Mouse (Mus musculus) C3H10T1/2 (cell line): ENCODE data around the gene Trnau1ap. TPM values are rescaled to one million over a fixed set of nuclear protein-coding genes. Genes with fewer than 3 reads are reported as not detected.

Experiments used
- polyA plus RNA-seq, 2 experiments: library from polyadenylated mRNA; unstranded; fragments of >200 nt; fragmentation: generic; extraction: Trizol; gene quantifications; one replicate each; pipeline ENCODE4 v1.2.1; 2012; ENCODE audit warnings: missing spikeins in 2 of 2

The Trnau1ap gene
- polyA plus RNA-seq: 10 to 100 TPM; 38.7 to 52.4 TPM

DNA sequence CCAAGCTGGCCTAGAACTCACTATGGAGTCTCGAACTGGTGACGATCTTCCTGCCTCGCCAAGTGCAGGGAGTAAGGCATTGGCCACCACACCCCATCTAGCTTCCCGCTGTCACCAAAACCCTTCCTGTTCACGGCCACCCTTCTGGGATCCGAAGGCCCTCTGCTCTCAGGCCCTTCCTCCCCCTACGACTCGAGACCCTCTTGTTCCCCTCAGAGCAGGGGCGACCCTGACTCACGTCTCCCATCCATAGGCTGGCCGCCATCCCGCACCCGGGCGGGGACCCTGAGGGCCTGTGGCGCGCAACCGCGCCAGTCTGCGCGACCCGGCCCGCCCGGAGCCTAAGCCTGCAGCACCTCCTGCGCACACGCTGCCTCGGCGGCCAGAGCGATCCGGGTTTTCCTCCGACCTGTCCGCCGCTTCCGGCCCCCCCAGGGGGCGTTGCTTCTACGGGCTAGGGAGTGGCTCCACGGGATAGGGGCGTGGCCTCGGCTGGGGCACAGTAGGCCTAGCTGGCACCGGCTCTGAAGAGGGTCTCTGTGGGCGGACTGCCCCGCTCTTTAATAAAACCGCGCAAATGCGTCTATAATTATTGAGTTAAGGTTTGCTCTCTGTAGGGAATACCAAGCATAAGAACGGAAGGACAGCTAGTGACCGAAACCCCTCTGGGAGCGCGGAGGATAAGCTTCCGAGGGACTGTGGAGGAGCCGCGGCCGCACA lies at the start of gene Trnau1ap:
Trnau1ap (minus strand) TSS at position 424 of the 720 bp plus-strand sequence.

DNA sequence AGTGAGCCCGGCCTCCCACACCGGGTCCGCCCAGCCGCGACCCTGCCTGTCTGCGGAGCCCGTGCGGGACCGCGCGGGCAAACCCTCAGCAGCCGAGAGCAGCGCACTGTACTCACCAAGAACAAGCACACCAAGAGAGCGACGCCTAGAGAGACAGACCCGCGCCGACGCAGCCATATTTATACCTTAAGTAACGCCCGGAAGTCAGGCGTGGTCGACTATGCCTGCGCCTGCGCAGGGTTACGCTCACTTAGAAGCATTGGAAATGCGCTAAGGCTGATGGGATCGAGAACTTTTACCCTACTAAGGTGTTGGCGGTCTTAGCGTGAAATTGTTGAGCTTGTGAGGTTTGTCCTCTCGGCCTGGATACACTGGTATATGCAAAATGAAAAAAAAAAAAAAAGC lies 24.1 kb upstream of the Trnau1ap start, which contains the start of gene Rcc1:
Rcc1 (minus strand) TSS at position 125 of the 405 bp plus-strand sequence.

DNA sequence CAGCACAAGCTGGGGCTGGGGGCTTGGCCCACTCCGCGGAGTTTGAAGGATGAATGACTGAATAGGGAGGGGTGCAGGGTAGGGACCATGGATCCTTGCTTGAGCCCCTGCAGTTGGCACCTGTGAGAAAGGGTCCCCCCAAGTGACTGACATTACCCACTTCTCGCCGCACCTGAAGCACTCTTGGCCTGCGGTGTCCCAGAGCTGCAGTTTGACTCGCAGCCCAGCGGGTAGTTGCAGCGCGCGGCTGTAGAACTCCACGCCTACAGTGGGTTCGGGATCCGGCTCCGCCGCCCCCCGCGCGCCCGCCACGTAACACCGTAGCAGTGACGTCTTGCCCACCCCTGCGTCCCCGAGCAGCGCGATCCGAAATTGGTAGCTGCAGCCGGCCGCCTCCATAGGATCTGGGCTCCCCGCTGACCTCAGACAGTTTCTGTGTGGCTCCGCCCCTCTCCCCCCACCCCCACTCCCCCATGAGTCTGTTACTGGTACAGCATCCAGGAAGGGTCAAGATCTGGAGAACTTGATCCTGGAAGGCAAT lies 26.3 kb downstream of the Trnau1ap start, which contains the start of gene Rab42:
Rab42 (minus strand) TSS at position 447 of the 541 bp plus-strand sequence.

DNA sequence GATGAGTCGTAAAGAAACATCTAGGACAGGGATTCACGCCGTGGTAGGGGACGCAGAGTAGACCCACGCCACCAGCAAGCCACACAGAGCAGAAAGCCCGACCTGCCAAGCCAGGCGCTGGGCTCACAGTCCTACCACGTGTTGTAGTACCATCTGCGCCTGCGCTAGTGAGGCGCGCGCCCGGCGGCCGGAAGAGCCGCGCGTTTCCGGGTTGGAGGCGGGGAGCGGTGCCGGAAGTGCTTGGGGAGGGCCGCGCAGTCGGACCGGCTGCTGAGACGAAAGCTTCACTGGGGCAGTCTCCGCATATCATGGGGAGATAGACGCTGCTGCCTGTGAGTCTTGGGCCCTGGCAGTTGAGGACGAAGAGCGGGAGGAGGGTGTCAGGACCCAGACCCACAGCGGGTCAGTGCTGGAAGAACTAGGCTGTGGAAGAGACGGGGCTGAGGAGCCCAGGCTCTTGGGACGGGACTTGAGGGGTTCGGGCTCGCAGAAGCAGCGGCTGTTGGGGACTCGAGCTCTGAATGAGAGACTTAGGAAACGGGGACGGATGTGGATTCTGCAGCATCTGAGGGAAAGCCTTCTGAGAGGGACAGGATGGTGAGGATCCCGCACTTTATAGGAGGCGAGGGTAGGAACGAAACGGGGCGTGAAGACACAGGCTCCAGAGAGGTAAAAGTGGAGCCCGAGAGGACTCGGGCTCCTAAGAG lies 55.0 kb downstream of the Trnau1ap start, which contains the start of gene Taf12:
Taf12 (plus strand) TSS at position 220 of the 707 bp plus-strand sequence.

Other genes with a start within 250 kb of the Trnau1ap start
- gene Oprd1, start 185.1 kb downstream of the Trnau1ap start, polyA plus RNA-seq: under 1 TPM in 1 of 2 experiments, not detected in 1; 0.01 TPM
- gene Ythdf2, start 117.2 kb downstream of the Trnau1ap start, polyA plus RNA-seq: 10 to 100 TPM in 1 of 2 experiments, 1 to 10 TPM in 1; 5.1 to 18.7 TPM
- gene Gmeb1, start 67.9 kb downstream of the Trnau1ap start, polyA plus RNA-seq: 10 to 100 TPM in 1 of 2 experiments, 1 to 10 TPM in 1; 5.5 to 10.1 TPM
- 10 to 100 TPM; 12.3 to 17.3 TPM for gene Taf12, start 55.2 kb downstream of the Trnau1ap start, polyA plus RNA-seq
- gene Rab42, start 26.2 kb downstream of the Trnau1ap start, polyA plus RNA-seq: not detected
- 10 to 100 TPM; 16.4 to 28.5 TPM for gene Rcc1, start 24.1 kb upstream of the Trnau1ap start, polyA plus RNA-seq
- 1 to 10 TPM; 2.6 to 5.9 TPM for gene Phactr4, start 93.0 kb upstream of the Trnau1ap start, polyA plus RNA-seq
- 1 to 10 TPM; 1.6 to 5.1 TPM for gene Med18, start 134.4 kb upstream of the Trnau1ap start, polyA plus RNA-seq
- 10 to 100 TPM in 1 of 2 experiments, 1 to 10 TPM in 1; 9.2 to 25.8 TPM for gene Sesn2, start 181.0 kb upstream of the Trnau1ap start, polyA plus RNA-seq
- 100 to 1,000 TPM; 397 to 898 TPM for gene Atpif1, start 204.1 kb upstream of the Trnau1ap start, polyA plus RNA-seq
- 10 to 100 TPM; 29.3 to 74.5 TPM for gene Dnajc8, start 206.0 kb upstream of the Trnau1ap start, polyA plus RNA-seq
- under 1 TPM in 1 of 2 experiments, not detected in 1; 0.04 TPM for gene Ptafr, start 234.5 kb upstream of the Trnau1ap start, polyA plus RNA-seq